Mouse (Mus musculus) brain, adult 2 months (tissue): Measurements from ENCODE around the gene Pabpn1l.
"Not testable (repeated sequence)": the region's sequence is repeated elsewhere in the genome, so short reads cannot be mapped to it uniquely, and the experiment has no call there.

Source experiments
- DNase-seq: peaks from one replicate; pipeline ENCODE4 v3.0.0; 2011; ENCODE audit warnings: low read depth, low spot score

Pabpn1l gene

DNA sequence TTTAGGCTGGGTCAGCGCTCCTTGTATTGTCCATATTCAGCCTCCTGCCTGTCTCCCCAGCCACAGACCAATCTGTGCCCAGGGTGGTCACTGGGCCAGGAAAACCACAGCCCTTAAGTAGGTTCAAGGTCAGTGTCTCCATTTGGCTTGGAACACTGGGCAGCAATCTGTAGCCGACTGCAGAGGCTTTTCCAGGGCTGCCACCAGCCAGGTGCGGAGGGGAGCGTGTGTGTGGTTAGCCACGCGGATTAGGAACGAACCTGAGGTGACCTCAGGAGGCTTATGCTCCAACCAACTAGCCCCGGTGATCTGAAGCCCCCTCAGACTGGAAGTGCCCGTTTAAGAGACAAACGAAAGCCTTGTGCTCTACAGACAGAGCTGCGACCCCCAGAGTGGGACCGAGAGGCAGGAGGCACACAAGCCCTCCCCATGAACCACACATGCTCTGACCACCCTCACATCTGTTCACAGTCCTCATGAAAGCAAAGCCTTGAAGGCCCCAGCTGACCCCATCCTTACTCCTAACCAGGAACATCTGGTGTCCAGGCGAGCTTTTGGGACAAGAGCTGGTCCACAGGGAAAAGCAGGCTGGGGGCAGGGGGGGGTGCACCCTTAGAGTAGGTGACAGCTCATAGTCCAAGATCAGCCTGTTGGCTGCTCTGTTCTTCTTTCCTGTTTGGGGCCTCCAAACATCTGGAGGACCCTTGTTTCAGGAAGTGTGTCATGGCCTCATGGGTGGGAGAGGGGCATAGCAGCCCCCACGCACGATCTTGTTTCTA is 25.8 kb upstream of the Pabpn1l start:
- no peak for DNase-seq

DNA sequence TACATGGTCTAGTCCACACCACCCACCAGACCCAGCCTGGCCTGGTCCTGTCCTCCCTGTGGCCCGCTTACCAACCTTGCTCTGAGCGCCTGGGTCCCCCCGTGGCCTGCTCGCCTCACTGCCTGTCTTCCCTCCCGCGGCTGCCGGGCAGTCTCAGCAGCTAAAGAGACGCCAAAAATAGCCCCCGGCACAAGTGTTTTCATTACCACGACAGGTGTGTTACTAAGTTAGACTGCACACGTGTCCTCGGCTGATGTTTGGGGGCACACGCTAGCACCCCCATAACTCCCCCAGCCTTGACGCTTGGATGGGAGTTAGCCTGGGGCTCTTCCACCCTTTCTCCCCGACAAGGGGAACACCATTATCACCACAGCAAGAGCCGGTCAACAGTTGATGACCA is 23.8 kb upstream of the Pabpn1l start:
- DNase-seq, result no peak

DNA sequence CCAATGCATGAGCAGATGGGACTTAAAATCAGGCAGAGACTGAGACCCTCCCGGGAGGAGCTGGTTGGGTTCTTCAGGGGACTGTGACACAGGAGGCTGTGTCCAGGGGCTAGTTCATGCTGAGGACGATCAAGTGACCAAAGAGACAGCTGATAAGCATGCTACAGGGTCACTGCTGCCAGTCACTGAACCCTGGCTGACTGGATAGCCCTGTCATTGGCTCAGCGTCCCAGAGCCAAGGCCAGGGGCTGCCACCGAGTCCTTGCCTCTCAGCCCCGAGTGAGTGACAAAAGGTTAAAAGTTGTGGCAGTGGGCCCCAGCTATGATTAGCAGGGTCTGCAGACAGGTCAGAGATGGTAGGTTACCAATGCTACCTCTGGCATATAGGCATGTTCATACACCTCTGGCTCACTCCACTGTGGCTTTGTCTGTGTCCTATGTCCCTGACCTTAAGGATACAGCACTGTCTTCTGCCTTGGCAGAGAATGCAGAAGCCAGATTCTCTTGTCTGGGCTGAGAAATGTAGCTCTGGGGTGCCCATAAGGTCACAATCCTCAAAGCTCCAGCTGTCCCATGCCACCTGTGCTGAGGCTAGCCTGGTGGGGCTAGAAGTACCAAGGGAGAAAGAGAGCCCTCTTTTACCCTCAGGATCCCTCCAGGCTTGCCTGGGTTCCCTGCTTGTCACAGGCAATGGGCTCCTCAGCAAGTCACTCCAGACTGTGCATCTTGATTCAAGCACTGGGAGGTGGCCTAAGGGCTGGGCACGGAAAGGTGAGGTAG is 21.8 kb upstream of the Pabpn1l start:
- DNase-seq, result no peak

DNA sequence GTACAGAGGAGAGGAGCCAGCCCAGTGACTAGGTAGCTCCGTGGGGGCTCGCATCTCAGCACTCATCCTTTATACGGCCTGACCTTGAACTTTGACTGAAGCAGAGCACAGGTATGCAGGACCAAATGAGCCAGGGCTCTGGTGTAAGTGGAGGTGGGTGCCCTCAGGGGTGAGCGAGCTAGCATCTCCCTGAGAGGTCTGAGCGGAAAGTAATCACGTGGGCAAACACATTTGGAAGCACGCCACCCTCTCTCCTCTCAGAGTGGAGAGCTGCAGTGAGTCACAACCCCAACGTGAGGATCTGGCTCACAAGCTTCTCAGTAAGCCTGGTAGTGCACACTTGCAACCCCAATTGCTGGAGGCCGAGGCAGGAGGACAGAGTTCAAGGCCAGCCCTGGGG is 19.5 kb upstream of the Pabpn1l start:
- DNase-seq, result peak; percentile 93

DNA sequence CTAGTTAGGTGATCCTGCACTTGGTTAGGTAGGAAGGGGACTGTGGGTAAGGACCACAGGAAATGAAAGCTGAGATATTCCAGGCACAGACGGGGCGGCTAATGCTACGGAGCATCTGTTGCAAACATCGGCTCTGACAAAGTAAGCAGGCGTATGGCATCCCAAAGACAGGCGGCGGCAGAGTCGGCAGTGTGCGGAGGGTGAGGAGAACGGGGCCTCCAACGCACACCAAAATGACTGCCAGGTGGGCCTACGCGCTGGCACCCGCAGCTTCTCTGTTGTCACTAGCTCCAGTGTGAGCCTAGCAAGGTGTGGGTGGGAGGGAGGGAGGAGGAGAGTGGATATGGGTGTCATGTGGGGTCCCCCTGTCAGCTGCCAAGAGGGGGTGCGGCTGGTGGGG is 18.9 kb upstream of the Pabpn1l start:
- DNase-seq, result peak; percentile 88

DNA sequence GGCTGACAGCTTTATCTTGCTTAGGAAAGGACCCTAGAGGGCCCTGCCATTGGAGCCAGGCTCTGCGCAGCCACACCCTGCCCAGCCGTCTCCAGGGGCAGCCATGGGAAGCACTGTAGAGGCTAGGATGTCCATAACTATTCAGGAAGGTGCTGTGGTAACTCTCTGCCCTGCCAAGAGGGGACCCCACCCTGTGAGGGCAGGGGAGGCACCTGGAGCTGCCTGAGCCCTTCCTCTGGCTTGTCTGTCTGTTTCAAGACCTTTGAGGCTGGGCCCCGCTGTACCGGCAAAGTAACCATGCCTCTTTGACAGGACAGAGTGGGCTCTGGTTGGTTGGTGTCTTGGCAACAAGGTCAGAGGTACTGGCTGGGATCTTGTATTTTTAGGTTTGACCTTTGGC is 18.3 kb upstream of the Pabpn1l start:
- DNase-seq, result no peak

DNA sequence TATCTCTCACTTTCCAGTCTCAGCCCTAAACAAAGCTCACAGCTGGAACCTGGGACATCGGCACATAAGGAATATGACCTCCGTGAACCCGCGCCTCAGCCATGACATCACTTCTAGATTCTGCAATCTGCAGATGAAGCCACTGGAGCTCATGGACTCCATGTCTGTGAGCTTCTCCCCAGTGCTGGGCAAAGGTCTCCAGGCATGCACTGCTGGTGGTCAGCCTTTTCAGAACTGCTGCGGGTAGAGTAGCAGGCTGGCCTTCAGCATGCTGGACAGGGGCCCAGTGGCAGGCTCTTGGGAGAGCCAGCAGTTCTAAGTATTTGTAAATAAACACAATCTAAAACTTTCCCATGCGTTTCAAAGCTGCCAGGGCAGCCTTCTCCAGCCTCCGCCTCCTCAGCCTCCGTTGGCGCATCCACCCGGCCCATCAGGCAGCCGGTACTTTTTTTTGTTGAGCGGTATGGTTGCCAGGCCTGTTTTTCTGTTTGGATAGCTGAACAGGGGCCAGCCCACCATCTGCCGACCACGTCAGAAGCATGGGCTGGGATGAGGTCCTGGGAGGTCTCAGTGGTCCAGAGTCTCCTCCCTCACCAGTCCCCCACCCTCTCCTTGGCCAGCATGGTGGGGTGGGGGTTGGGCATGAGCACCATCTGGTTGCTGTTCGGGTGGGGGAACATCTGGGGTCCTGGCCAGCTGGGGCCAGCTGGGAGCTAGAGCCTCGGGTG is 17.1 kb upstream of the Pabpn1l start:
- peak; percentile 75 for DNase-seq

DNA sequence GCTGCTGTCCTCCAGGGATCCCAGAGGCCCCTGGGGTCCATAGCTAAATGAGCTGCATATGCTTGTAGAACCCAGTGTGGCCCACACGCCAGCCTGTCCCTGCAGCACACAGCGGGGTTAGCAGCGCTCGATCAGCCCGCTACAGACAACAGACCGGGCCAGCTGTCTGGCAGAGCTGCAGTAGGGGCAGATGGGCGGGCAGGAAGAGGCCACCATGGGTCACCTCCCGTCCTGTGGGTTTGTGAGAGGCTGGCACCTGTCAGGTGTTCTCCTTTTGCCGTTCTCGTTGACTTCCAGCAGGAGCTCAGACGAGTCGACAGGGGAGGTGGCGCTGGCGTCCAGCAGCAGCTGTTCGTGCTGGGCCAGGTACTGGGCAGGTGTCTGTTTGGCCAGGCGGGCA is 16.1 kb upstream of the Pabpn1l start:
- DNase-seq, result peak; percentile 66

DNA sequence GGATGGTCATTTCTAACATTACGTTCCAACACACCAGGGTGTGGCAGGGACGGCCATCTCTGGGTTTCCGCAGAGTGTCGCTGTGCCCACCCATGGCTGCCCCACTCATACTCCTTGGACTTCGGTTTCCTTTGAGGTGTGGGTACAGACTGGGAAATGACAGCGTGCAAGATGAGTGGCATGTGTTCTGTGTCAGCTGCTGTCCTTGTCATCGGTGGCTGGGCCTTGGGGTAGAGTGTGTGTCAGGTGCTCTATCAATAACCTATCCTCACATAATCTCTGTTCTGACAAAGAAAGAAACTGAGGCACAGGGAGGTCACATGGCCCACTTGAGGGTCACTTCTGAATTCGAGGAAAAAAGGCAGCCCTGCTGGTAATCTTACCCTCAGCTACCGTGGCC is 14.7 kb upstream of the Pabpn1l start:
- no peak for DNase-seq

DNA sequence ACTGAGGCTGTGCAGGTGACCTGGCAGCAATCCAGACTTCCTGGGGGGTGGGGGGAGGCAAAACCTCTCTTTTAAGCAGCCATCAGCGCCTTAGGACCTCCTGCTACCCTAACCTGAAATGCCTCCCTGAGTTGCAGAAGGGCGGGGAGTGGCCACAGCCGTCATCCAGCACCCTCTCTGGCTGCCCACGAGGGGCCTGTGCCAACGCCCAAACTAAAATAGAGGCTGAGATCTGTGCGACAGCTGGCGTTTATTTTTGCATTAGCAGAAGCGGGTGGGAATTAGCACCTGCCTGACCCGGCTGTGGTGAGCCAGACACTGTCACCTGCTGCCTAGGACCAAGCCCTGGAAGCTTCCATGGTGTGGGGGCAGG is 14.2 kb upstream of the Pabpn1l start:
- peak; percentile 65 for DNase-seq

DNA sequence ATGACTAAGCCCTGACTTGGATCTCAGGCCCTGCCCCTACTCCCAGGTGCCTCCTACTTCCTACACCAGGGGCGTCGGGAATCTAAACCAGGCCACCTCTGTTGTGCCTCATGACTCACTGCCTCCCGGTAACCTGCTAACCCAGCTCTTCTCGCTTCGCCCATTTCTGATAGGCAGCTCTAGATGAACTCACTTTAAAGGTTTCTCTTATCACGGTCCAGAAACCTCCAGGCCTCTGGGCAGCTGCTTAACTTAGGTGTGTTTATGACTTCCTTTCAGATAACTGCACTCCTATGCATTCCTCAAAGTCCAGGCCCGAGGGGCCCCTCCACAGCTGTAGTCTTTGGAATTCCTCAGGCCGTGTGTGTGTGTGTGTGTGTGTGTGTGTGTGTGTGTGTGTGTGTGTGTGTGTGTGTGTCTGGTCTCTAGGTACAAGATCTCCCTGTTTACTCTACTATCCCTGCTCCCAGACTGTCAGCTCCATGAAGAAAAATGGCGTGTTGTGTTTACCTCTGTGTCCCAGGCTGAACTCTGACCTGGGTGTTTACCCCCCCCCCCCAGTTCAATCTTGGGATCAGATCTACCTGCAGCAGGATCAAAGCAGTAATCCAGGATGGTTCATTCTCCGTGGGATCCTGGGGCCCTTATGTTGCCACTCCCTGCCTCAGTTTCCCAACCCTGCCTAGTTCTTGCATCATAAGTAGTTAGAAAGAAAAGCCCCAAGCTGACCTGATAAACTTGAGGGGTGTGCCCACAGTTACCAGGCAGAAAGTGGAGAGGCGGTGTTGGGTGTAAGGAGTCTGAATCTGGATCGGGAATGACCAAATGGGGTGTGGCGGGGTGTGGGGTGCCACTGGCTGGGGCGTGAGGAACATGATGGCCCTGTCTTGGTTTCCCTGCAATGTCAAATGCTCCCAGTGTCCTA is 13.6 kb upstream of the Pabpn1l start:
- DNase-seq, result peak; percentile 29

DNA sequence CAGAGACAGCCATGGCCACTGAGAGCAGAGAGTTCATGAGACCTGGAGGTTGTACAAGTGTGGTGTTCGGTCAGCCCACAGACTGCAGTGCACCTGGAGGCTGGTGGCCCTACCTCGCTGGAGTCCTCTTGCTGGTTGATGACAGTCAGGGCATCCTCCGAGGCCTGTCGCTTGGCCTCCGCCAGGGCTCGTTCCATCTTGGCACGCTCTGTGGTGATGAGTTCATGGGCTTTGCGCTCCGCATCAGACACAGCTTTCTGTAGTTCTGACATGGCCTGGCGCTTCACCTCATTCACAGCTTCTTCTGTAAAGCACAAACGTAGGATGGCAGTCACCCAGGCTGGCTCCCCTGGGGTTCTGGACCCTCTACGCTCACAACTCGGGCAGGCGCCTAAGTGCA is 10.7 kb upstream of the Pabpn1l start:
- DNase-seq, result peak; percentile 66

DNA sequence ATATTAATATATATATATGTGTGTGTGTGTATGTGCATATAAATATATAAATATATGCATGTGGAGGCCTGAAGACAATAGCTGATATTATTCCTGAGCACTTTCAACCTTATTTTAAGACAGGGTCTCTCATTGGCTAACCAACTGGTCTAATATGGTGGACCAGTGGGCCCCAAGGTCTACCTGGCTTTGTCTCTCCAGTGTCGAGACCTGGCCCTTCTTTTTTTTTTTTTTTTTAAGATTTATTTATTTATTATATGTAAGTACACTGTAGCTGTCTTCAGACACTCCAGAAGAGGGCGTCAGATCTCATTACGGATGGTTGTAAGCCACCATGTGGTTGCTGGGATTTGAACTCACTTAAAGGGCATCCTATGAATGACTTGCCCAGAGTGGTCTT is 9.6 kb upstream of the Pabpn1l start:
- DNase-seq, result not testable (repeated sequence)

DNA sequence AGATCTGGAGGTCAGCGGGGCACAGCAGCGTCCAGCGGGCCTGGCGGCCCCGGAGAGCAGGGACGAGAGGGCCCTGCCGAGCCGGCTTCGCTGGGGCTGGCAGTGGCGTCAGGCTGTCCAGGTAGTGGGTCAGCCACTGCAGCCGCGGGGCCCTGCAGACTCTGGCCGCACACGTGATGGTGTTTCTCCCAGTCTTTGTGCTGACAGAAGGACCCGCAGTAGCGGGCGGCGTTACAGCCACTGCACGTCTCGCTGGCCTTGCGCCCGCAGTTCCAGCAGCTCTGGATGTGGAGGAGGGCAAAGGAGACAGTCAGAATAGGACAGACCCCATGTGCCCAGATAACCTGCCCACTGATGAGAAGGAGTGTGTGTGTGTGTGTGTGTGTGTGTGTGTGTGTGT is 8.2 kb upstream of the Pabpn1l start:
- DNase-seq, result no peak

DNA sequence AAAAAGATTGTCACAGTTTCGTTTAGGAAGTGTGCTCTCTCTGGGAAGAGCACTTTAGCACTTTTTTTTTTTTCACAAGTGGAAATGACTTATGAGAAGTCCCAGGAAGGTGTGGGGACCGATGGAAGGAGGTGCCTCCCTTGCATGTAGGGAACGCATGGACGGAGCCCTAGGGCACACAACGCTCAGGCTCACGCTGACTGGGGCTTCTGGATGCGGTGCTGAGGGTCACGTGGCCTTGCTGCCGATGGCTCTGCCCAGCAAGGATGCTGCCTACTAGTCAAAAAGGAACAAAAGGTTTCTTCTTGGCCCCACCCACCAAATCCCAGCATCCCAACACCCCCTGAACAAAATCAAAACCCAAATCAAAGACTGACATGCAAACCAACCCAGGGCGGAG is 6.8 kb upstream of the Pabpn1l start:
- no peak for DNase-seq

DNA sequence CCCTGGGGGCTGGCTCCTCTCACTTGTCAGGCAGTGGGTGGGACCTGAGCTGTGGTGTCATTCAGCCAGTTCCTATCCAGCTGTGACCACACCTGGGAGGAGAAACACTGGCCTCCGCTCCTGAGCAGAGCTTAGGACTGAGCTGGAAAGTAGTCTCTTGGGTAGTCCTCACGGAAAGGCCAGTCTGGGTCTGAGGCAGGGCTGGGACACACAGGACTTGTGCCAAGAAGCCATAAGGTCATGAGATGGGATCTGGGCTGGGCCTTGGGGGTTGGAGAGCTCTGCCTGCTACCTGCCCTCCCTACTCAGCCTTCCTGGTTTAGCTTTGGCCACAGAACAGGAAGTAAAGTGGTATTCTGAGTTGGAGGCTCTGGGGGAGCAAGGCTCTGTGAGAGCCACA is 4.4 kb upstream of the Pabpn1l start:
- peak; percentile 58 for DNase-seq

DNA sequence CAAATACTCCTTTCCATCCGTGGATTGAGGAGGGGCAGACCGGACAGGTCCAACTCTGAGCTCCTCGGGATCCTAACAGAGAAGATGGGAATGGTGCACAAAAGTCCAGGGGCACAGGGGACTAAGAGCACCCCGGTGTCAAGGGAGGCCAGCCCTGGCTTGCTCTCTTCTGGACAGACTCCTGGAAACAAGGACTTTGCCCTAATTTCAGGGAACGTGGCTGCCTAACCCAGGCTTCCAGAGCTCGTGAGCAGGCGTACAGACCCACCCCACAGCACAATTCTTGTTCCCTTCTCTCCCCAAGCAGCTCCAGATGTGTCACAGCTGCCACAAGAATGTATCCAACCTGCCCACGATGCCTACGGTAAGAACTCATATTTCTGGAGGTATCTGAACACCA is 3.3 kb upstream of the Pabpn1l start:
- no peak for DNase-seq

DNA sequence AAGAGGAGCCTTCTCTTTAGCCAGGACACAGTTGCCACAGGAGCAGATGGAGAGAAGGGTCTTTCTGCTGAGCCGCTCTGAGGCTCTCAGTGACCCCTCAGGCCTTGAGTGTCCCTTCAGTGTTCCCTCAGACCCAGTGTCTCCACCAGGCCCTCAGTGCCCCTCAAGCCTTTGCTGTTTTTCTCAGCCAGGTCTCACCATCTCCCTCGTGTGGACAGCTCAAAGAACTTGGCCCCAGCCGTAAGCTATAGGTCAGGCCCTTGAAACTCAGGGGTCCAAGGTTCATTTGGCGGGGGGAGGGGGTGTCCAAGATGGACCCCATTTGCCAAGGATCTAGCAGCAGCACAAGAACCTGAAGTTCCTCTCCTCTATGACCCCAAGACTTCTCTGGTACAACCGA is 2.1 kb upstream of the Pabpn1l start:
- DNase-seq, result no peak

DNA sequence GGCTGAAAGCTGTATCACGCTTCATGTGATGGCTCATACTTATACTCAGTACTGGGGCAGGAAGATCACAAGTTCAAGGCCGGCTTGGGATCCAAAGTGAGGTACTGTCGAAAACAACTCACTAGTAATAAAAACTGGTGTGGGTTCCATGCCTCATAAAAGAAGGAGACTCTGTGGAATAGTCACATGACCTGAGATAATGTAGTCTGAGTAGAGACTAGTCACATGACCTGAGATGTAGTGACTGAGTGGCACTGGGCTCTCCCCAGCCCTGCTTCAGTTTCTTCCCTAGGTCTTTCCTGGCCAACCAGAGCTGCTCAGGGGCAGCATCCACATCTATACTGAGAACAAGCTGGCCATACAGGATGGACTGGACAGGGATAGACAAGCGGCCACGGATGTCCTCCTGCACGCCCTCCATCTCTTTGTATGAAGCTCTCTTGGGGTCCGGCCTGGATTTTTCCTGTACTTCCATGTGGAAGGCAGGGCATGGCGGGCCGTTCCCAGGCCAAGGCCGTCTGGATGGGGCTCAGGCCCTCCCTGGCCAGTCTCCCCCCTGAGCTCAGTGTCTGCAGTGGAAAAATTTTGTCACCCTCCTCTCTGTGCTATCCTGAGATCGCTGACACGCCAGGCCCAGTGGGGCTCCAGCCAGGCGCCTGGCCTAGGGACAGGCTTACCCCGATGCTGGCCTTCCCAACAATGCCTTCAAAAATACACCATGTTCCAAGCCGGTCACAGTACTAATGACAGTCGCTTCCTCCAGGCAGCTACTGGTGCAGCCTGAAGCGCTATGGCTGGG is 1.5 kb upstream of the Pabpn1l start:
- no peak for DNase-seq

DNA sequence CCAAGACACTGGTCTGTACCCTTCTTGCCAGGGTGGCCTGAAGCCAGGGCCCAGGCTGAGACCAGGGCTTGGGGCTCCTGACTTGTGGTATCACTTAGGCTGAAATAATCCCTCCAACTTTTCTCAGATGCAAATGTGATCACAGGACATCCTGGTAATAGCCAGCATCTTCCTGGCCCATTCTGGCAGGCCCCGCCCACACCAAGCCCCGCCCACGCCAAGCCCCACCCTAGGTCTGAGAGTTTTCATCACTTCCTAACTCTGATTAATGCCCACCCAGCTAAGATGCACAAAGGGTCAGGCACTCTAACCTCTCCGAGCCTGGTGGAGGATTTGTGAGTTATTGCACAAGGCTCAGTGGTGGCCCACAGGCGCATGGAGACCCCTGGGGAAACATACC is 2.1 kb downstream of the Pabpn1l start:
- DNase-seq, result no peak
